Mouse (Mus musculus): ENCODE results near the gene Lacc1.
"Not testable (repeated sequence)": the region's sequence is repeated elsewhere in the genome, so short reads cannot be mapped to it uniquely, and the experiment has no call there.

Lacc1 gene

DNA sequence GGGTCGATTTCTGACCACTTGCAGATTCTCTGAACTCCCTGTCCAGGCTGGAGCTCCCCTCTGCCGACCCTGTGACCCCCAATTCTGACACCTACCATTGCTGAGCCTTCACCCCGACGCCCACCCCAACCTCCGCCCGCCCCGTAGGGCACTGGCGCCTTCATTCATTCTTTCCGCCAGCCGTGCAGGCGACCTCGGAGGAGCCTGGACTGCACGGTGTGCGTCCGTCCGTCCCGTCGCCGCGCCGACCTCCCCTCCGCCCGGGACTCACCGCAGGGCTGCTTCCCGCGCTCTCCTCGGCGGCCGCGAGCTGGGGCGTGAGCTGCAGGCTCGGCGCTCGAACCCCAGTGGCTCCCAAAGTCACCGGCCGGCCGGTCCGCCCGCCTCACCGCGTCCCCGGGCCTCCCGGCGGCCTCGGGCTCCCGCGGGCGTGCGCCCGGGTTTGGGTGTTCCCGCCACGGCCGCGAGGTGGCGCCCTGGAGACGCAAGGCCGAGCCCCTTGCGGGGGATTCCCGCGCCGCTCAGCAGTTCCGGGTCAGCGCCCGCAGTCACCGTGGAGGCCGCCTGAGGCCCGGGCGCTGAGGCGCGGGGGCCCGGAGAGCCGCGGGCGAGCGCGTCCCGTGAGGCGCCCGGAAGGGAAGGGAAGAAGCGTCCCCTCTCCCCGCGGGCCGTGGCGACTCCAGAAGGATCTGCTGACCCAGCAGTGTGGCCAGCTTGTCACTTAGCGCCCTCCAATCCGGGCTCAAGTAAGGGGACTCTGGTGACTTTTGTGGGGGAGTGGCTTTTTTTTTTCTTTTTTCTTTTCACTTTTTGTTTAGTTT lies at the start of gene Lacc1, which contains the start of gene Ccdc122:
Gene Lacc1 (minus strand): TSS at position 679 of the 821 bp plus-strand sequence.
Gene Ccdc122 (plus strand): TSS at position 547 of the 821 bp plus-strand sequence.
- DNase-seq = peak; percentile 43

DNA sequence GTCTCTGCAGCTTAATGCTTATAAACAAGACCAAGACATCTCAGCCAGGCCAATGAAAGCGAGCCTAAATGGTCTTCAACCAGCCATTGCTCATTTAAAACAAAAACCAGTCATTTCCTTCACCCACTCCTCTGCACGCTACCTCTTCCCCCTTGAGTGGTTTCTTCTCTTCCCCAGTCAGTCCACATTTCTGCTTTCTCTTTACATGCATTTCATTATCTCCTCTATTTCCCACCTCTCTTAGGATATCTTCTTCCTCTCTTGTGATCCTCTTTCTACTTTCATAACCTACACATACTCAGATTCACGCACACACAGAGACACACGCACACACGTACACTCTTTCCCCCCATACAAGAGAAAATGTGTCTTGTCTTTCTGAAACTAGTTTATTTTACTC lies 44.5 kb upstream of the Lacc1 start:
- DNase-seq = no peak

DNA sequence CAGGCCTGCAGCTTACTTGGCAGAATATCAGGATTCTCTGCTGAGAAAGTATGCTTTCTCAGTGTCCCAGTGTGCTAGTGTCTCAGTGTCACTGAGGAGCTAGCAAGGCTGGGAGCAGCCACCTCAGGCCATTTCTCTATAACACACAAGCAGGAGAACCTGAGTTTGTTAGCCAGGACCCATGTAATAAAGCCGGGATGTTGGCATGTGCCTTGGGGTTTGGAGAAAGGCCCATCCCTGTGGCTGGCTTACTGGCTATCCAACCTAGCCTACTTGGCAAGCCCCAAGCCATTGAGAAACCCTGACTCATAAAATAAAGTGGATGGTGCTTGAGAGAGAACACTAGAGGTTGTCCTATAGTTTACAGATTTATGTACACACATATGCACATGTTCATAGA lies 32.7 kb upstream of the Lacc1 start:
- no peak for DNase-seq

DNA sequence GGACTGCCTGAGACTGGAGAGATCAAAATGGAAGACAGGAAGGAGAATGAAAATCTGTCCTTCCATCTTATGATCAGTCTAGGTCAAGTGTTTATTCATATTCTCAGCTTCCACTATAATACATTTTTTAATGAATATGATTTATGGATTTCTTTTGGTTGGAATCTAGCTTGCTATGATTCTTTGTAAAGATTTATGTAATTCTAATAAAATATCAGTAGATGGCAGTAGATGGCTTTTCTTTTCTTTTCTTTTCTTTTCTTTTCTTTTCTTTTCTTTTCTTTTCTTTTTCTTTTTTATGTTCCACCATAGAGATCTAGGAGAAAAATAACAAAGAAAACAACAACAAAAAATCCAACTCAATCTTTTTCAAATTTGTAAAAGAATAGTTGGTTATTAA lies 16.6 kb upstream of the Lacc1 start:
- DNase-seq = no peak

DNA sequence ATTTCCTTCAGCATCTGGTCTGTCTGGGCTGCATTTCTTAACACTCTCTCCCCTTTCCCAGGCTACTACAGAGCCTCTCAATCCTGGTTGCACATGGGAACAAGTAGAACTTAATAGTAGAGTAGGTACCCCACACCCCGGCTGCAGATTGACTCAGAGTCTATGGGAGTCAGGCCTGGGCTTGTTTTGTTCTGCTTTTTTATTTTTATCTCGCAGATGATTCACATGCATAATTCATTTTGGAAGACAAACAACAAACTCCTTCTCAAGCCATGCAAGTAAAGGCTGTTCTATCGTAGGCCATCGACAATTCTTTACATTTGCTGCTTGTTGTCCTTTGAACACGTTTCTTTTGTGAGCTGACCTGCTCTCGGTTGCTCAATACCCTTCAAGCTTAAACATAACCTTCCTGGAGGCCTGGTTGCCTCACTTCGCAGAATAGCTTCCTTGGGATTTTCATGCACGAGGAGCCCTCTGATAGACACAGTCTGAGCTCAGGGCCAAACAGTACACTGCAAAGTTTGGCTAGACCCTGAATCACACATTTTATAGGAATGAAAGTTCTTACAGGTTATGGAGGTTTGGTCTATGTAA lies 1.2 kb upstream of the Lacc1 start:
- peak; percentile 41 for DNase-seq

DNA sequence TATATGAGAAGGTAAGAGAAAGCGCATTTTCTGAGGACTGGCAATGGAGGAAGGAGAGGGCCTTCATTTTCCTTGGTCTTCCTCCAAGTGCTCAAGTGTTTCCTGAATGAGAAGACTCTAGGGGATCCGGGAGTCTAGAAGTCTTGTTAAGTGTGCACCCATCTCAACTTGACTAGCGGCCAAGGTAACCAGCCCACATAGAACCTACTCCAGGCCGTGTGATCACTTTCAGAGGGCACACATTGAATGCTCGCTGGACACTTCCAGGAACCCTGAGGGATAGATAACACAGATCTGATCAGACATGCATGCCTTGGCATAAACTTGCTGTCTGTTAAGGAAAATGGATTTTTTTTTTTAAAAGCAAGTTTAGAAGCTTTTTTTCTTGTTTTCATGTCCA lies 626 bp upstream of the Lacc1 start:
- DNase-seq = no peak

DNA sequence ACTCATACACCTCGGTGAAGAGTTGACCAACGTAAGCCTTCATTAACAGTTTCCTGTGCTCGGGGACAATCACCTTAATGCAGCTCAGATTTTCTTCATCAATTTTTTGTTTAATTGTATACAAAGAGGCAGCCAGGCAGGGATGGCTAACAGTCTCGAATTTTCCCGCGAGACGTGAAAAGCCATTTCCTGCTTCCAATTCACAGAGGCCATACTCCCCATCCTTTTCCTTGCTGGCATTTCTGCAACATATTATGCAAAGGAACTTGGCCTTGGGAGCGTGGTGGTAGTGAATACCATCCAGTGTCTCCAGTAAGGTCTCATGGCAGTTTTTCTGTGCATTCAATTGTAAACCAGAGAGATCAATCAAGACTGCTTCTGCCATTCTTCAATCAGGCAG lies 1.7 kb downstream of the Lacc1 start:
- DNase-seq = no peak

DNA sequence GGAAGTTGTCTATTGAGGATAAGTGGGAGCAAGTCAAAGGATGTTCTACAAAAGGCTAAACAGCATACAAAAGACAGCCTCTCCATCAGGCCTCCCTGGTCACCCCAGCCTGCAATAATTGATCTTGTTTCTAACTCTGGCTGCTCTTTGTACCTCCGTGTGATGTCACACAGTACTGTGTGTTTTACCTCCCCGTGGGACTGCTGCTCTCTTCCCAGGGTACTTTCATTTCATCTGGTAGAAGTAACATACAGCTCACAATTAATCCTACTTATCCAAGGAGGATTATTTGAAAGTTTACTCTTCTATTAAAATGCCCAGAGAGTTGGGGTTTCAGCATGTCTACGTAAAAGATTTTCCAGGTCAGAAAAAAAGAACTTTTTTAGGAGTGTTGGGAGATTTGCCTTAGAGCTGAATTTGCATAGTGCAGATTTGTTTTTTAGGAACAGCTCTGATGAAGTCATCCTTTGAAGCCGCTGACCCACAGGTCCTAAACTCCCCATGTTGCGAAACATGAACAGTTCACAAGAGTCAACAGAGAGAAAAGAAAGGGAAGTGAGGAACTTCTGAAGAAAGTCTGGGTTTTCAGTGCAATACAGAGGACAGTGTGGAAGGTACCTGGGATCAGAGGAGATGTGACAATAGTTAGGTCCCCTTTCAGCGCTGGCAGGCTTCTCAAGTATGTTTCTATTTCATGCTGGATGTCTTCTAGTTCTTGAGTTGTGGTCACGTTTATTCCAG lies 2.4 kb downstream of the Lacc1 start:
- DNase-seq = peak; percentile 19

DNA sequence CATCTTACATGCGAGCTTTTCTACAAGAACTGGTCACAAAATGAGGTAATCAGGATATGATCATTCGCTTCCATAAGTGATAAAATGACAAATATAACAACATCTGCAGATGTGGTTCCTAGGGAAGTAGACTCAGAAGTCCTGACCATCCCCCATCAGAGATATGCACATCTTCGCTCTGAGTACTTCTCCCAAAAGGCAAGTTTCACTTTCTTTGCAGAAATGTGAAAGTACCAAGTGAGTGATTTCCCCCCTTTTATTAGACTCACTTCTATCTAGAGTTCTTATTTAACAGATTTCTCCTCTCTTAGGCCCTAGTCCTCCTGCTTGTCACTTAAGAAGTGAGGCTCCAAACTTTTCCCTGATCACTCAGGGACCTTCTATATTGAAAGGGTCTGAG lies 3.3 kb downstream of the Lacc1 start:
- DNase-seq = no peak

DNA sequence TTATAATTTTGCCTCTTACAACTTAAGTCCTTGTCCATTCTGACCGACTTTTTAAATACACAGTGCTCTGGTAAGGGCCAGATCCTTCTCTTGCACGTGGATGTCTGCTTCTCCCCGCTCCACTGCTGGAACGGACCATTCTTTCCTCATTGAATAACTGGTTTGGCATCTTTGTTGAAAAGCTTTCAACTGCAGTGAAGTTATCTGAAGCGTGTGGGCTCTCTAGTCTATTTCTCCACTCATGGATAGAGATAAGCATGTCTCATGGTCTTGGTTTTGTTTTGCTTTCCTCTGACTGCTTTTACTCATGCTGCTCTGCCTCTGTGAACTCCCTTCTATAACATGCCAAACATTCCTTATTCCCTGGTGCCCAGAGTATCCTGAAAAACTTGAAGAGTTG lies 4.3 kb downstream of the Lacc1 start:
- DNase-seq = no peak

DNA sequence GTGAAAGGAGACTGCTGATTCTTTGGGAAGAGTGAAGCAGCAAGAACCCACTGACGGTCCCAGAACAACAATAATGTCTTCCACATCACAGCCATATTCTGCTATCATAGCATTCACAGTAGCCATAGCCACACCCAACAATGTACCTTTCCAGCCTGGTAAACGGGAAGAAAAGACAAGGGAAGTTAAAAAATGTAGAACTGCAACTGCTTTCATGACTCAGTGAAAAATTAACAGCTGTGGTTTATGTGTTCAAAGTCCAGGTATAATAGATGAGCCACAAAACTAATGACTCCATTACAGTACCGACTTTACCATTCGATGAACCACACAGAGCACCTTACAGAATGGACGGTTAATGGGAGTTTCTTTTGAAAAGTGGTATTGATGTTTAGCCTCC lies 5.9 kb downstream of the Lacc1 start:
- no peak for DNase-seq

DNA sequence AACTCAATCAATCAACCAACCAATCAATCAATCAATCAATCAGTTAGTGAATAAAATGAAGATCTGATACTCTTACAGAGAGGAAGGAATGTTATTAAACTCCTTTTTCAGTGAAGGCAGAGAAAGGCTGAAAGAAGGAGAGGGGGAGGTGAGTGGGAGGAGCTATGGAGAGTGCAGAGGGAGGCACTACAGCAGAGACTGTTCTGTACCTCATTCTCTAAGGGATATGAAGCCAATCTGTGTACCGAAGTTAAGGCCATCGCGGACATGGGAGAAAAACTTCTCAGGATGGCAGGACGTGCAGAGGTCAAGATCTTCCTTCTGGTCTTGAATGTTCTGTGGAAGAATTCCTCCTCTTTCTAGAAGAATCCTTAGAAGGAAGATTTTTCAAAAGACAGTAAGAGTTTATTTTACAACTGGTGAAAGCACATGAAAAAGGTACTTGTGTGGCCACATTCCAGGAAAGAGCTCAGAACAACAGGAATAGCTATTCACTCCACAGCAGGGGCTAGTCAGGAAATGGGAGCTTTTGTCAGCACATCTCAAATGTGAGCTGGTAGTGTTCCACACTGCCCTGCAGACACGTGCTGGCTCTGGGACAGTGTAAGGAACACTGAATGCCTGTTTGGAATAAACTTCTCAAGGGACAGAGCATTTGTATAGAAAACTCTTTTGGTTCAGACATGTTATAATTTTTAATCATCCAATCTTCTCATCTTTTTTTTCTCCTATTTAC lies 7.2 kb downstream of the Lacc1 start:
- DNase-seq = no peak

DNA sequence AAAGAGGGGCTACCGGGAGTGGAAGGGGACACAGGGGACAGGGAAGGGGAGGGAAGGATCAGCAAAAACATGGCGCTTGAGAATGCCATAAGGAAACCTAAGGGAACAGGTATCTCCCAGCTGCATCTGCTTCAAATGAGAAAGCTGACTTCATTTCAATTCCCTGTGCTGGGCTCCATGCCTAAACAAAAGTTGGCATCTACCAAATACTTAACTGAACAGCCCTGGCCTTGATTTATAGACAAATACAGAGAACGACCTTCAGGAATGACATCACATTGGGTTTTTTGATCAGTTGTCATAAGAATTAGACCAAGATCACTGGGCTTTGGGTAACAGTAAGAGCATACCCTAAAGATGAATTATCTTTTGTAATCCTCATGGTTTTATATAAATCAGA lies 12.2 kb downstream of the Lacc1 start:
- no peak for DNase-seq

DNA sequence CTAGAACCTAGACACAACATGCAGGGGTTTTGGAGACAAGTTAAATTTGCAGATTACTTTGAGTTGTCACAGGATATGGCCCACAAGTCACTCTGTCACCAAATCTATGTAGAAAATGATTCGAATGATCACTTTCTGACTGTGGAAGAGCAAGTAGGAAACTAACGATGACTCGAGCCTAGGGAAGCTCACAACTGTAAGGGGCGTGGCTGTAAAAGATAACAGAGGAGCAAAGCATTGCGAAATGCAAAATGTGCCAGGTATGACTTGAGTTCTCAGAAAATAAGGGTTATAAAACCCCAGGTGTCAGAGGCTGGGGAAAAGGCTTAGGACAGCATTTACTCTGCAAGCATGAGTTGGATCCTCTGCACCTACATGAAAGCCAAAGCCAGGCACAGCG lies 19.5 kb downstream of the Lacc1 start:
- no peak for DNase-seq

DNA sequence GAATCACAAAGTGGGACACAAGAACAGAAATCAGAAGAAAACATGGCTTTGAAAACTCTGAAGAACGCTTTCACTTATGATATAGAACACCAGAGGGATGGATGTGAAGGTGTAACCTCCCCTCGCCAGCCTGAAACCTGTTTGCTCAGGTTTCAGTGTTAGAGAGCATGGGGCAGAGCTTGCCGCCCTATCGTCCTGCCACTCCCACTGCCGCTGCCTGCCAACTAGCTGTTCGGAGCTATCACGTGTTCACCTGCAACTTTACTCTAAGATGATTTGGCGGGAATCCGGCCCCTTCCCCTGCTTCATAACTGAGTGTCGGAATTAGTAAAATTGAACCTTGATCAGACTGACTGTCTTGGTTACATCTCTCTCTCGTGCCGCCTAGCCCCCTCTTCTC lies 19.9 kb downstream of the Lacc1 start:
- DNase-seq = not testable (repeated sequence)

DNA sequence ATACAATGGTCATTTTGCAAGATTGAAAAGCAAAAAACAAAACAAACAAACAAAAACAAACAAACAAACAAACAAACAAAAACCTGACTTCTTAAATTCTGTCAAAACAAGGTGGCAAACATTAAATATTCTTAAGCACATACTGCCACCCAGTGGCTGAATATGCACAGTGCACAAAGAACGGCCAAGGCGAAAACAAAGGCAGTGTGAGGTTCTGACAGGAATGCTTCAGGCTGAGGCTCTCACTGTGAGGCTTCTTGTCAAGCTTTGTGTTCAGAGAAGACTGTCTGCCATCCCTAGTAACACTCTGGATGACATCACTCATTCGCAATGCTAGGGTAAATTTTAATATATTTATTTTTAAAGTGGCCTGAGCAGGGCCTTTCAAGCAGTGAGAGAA lies 24.9 kb downstream of the Lacc1 start:
- peak; percentile 55 for DNase-seq

DNA sequence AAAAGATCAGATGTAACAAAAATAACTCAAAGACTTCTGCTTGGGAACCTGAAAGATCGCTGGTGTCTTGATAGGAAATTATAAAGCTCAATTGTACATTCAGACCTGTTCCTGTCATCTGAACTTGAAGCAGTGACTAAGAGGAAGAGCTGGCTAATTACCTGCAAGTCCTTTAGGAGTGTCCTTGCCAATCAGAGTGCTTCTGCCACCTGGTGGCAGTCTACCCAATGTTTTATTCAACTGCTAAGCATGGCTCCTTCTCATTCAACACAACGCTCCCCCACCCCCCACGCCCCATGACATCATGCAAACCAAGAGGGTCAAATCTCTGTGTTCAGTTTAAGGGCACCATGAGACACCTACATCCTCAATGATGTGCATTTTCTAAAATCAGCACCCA lies 28.5 kb downstream of the Lacc1 start:
- peak; percentile 72 for DNase-seq

DNA sequence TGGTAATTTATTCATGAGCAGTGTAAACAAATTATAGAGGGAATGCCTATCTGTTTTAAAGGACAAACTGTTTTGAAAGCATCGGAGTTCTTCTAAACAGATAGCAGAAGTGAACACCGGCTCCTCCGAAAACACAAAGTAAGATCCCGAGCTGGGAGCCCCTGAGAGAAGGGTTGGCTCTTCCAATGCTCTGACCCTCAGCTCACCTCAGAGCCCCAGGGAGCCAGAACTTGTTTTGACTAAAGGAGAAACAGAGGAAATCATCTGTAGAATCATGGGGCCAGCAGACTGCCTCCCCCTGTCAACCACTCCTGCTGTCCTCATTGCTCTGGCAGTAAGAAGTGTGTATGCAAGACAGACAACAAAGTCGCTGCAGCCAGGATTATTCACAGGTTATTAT lies 31.1 kb downstream of the Lacc1 start:
- DNase-seq = no peak

DNA sequence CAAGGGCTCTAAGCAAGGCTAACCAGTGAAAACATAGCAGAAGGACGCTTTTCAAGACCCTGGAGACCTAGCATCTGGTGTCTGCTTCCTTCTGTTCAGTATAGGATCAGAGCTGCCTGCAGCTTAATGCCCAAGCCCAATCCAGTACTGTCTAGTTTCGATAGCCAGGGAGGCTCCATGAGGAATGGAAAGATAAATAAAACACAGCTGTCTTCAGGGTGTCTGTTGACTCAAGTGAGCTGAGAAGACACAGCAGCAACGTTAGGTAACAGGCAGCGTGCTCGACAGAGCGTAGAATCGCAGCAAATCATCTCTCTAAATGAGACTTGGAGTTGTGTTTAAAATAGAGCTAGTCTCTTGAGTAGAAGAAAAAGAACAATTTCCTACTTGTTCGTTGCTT lies 32.0 kb downstream of the Lacc1 start:
- DNase-seq = no peak

DNA sequence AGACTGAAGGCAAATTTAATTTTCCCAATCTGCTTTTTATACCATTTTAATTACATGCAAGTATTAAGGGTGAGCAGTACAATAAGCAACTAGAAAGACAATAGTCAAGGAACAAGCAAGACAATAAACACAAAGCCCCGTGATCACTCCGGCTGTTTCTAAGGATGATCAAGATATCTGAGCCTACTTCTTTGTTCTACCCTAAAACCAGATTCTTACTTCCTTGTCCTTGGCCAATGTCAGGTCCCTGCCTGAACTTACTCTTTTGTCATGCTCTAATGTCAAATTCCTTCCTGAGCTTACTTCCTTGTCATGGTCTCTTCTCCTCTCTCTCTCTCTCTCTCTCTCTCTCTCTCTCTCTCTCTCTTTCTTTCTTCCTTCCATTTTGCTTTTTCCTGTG lies 46.4 kb downstream of the Lacc1 start:
- DNase-seq = not testable (repeated sequence)

DNA sequence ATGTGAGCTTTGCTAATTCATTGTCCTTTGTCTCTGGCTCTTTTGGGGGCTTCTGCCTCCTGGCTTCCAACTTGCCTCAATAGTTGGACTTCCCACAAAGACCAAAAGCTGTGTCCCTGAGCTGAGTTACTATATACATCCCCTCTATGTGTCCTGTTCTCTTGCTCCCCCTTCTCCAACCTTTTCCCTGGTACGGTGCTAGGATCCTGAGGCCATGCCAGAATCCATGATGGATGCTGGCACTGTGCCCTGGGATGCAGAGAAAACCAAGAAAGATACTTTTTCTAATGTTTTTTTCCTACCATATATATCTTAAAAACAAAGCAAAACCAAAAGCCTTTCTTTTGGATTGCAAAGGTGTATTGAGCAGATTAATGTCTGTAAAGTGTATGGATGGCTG lies 54.9 kb downstream of the Lacc1 start:
- DNase-seq = no peak

DNA sequence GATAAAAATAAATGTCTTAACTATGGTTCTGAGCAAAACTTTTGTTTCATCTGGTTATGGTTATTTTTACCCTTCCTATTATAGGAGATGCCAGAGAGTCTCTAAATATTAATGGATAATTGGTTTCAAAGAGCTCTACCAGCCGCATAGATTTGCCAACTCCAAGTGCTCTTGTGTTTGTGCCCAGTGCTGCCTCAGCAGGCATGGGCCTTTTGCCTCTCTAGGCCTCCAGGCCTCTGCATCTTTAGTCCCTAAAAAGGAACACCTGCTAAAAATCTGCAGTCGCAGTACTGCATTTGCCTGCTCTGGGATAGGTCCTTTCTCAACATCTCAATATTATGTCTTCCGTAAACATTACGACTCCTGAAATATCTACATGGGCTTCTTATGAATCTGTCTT lies 55.5 kb downstream of the Lacc1 start:
- DNase-seq = no peak

DNA sequence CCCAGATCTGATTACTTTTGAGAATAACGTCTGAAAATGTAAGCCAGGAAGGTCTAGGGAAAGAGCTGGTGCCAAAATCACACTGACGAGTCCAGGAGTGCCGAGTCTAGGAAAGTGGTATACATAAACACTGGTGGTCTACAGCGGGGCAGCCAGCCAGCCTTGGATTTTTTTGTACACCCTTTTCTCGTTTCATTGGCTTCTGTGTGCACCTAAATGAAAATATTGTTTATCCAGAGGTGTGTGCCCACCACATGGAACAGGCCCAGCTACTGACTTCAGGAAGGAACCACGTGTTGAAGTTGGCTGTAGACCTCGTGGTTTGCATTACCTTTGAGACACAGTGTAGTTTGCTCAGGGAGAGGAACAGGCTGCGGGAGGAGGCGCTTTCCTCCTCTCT lies 57.1 kb downstream of the Lacc1 start:
- DNase-seq = no peak

Measured in layer of hippocampus, adult 9-11 months (tissue).